Mouse (Mus musculus) G1E (cell line): ENCODE measurements at regions not wholly inside any gene's neighbourhood (a gene's known extent, or its start where the extent isn't known, plus 50 kb on each side); places are given as distances from the start of the nearest gene placed in this dataset.

Experiments used
- CTCF ChIP-seq: IDR thresholded peaks from 2 replicates; pipeline ENCODE4 v1.5.1; 2012; ENCODE audit warnings: low read depth, low read length, inconsistent platforms, mixed read lengths
- GATA1 ChIP-seq: IDR thresholded peaks from 2 replicates; pipeline ENCODE4 v1.6.1; 2012; ENCODE audit warnings: borderline replicate concordance, low read length, inconsistent platforms, mixed read lengths
- POLR2AphosphoS5 ChIP-seq: IDR thresholded peaks from 2 replicates; pipeline ENCODE4 v1.6.1; 2012; ENCODE audit warnings: low read depth, low read length, inconsistent platforms; ENCODE audit not compliant: insufficient replicate concordance
- TAL1 ChIP-seq: conservative IDR thresholded peaks from 2 replicates; pipeline ENCODE4 v1.6.1; 2012; ENCODE audit warnings: low read depth, low read length, inconsistent platforms, mixed read lengths

- TF ChIP-seq TAL1 (no peak), GATA1 (no peak), CTCF (no peak), POLR2AphosphoS5 (no peak)
Measured at GRCm38 (mm10) chr9:120758632-120759031, 170.4 kb upstream of the Ctnnb1 start.
